Mouse (Mus musculus) embryonic facial prominence, embryonic 14.5 days (tissue): Measurements from ENCODE around the gene Tbxas1. TPM values are rescaled to one million over a fixed set of nuclear protein-coding genes. Genes with fewer than 3 reads are reported as not detected.

Source experiments
- ATAC-seq: fragments of 200-750 bp; cut with Nextera tagmentation; 2 replicates; pipeline ENCODE4 v1.8.0; 2017; ENCODE audit warnings: low read depth, moderate number of reproducible peaks, moderate TSS enrichment
- DNase-seq: peaks from one replicate; pipeline ENCODE4 v3.0.0-alpha.2; 2015; ENCODE audit warnings: low spot score
- H3K27ac ChIP-seq: fragments of 300-500 bp; sonication (generic); replicated peaks from 2 replicates; pipeline ENCODE4 v1.5.1; 2014; ENCODE audit warnings: low read depth, mild to moderate bottlenecking, low read length, moderate library complexity
- H3K27me3 ChIP-seq: fragments of 300-500 bp; sonication (generic); replicated peaks from 2 replicates; pipeline ENCODE4 v1.6.1; 2014; ENCODE audit warnings: low read length; ENCODE audit not compliant: control insufficient read depth, insufficient read depth
- H3K36me3 ChIP-seq: fragments of 300-500 bp; sonication (generic); 2 replicates; pipeline ENCODE4 v1.6.1; 2014; ENCODE audit warnings: low read length, mixed read lengths; ENCODE audit not compliant: control insufficient read depth, insufficient read depth
- H3K4me1 ChIP-seq: fragments of 300-500 bp; sonication (generic); 2 replicates; pipeline ENCODE4 v1.6.1; 2014; ENCODE audit warnings: antibody characterized with exemption, low read length; ENCODE audit not compliant: control insufficient read depth, insufficient read depth
- H3K4me2 ChIP-seq: fragments of 300-500 bp; sonication (generic); 2 replicates; pipeline ENCODE4 v1.6.1; 2014; ENCODE audit warnings: low read depth, mild to moderate bottlenecking, low read length, moderate library complexity, mixed read lengths
- H3K4me3 ChIP-seq: fragments of 300-500 bp; sonication (generic); 2 replicates; pipeline ENCODE4 v1.5.1; 2014; ENCODE audit warnings: low read depth, mild to moderate bottlenecking, low read length
- H3K9ac ChIP-seq: fragments of 300-500 bp; sonication (generic); 2 replicates; pipeline ENCODE4 v1.6.1; 2014; ENCODE audit warnings: low read depth, mild to moderate bottlenecking, low read length, moderate library complexity, mixed read lengths
- H3K9me3 ChIP-seq: fragments of 300-500 bp; sonication (generic); 2 replicates; pipeline ENCODE4 v1.6.1; 2016; ENCODE audit warnings: low read length; ENCODE audit not compliant: control insufficient read depth
- WGBS: fragments of 180-500 bp; shearing (Covaris S2); extraction: QIAGEN DNeasy Blood & Tissue Kit; methylation state at CpG from one replicate; pipeline ENCODE4 v1.1.7; 2014; 5-methylcytosine and 5-hydroxymethylcytosine counted together
- polyA plus RNA-seq: library from polyadenylated mRNA; unstranded; fragments of >200 nt; fragmentation: Nextera tagmentation; extraction: Ambion mirVana; gene quantifications from 2 replicates; pipeline ENCODE4 v1.2.1, GENCODE M21; 2014

Tbxas1 gene
- polyA plus RNA-seq, 1 experiment from 2014 or later = 4.2 TPM

- H3K27me3 ChIP-seq = no peaks in the 10 kb centered on the region
- H3K36me3 ChIP-seq = no peaks in the 10 kb centered on the region
- H3K4me3 ChIP-seq = no peak overlapping the region
- 46% methylated on average over 3 of the region's 3 CpGs for WGBS
- H3K4me1 ChIP-seq = peaks cover 22% of the 10 kb centered on the region
- no peak overlapping the region for H3K27ac ChIP-seq
- H3K9me3 ChIP-seq = no peaks in the 10 kb centered on the region
- H3K4me2 ChIP-seq = no peak overlapping the region
- no peak for ATAC-seq
- no peak overlapping the region for H3K9ac ChIP-seq
- no peak for DNase-seq
Measured at GRCm38 (mm10) chr6:38847958-38848910, 27.0 kb upstream of the Tbxas1 start.

GRCm38 (mm10) chr6:38850715-38851259 is 24.4 kb upstream of the Tbxas1 start:
- Histone ChIP-seq H3K9me3 (no peaks in the 10 kb centered on the region), H3K9ac (no peak overlapping the region), H3K4me3 (no peak overlapping the region), H3K4me1 (peaks cover 22% of the 10 kb centered on the region), H3K27me3 (no peaks in the 10 kb centered on the region), H3K4me2 (no peak overlapping the region), H3K27ac (no peak overlapping the region), H3K36me3 (no peaks in the 10 kb centered on the region)
- WGBS = 92% methylated on average over 6 of the region's 6 CpGs
- DNase-seq (no peak), ATAC-seq (no peak)

DNA sequence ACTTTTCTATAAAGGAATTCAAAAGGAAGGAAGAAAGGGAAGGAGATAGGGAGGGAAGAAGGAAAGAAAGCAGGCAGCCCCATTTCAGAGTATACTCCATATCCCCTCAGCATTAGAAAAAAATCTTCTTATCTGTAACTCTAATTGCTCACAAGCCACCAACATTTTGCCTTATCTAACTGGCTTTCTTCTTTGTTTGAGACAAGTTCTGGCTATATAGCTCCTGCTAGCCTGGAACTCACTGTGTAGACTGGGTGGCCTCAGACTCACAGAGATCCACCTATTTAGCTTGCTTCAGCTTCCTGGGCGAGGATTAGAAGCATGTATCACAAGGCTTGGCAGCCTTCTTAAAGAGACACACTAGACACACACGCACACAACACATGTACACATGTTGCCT is 23.5 kb upstream of the Tbxas1 start:
- ATAC-seq = no peak
- Histone ChIP-seq H3K27me3 (no peaks in the 10 kb centered on the region), H3K9ac (no peak overlapping the region), H3K27ac (no peak overlapping the region), H3K4me2 (no peak overlapping the region), H3K9me3 (no peaks in the 10 kb centered on the region), H3K4me3 (no peak overlapping the region), H3K4me1 (peaks cover 22% of the 10 kb centered on the region), H3K36me3 (no peaks in the 10 kb centered on the region)
- DNase-seq = no peak
- 79% methylated on average over 2 of the region's 2 CpGs for WGBS

- no peak overlapping the region for H3K4me2 ChIP-seq
- no peak overlapping the region for H3K9ac ChIP-seq
- no peaks in the 10 kb centered on the region for H3K27me3 ChIP-seq
- H3K4me3 ChIP-seq = no peak overlapping the region
- peaks cover 14% of the 10 kb centered on the region for H3K4me1 ChIP-seq
- H3K9me3 ChIP-seq = no peaks in the 10 kb centered on the region
- no peaks in the 10 kb centered on the region for H3K36me3 ChIP-seq
- H3K27ac ChIP-seq = no peak overlapping the region
- DNase-seq = no peak
- no peak for ATAC-seq
- WGBS = 65% methylated on average over 5 of the region's 5 CpGs
Measured at GRCm38 (mm10) chr6:38853561-38853992, 21.6 kb upstream of the Tbxas1 start.

DNA sequence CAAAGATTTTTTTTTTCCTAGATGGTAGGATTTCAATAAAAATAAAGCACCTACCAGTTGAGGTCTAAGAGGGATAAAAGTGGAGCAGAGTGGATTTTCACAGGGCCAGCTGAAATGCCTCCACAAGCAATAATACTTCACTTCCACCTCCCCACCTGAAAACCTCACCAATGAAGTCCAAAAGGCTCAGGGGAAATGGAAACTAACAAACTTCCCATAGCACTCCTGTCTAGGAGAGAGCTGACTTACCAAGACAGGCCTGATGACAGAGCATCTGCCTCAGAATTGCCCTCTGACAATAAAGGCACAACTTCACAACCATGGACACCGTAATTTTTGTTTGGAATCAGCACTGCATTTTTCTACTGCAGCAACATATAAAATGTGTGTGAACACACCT is 15.4 kb upstream of the Tbxas1 start:
- Histone ChIP-seq H3K9ac (no peak overlapping the region), H3K4me1 (peaks cover 15% of the 10 kb centered on the region), H3K9me3 (no peaks in the 10 kb centered on the region), H3K27me3 (no peaks in the 10 kb centered on the region), H3K36me3 (no peaks in the 10 kb centered on the region), H3K4me3 (no peak overlapping the region), H3K4me2 (no peak overlapping the region), H3K27ac (no peak overlapping the region)
- DNase-seq (no peak), ATAC-seq (no peak)
- WGBS = 91% methylated on average over 1 of the region's 1 CpGs

- ATAC-seq (no peak), DNase-seq (no peak)
- Histone ChIP-seq H3K27ac (no peak overlapping the region), H3K4me1 (peaks cover 15% of the 10 kb centered on the region), H3K9ac (no peak overlapping the region), H3K4me2 (no peak overlapping the region), H3K9me3 (no peaks in the 10 kb centered on the region), H3K27me3 (no peaks in the 10 kb centered on the region), H3K36me3 (no peaks in the 10 kb centered on the region), H3K4me3 (no peak overlapping the region)
- 91% methylated on average over 2 of the region's 2 CpGs for WGBS
Measured at GRCm38 (mm10) chr6:38860301-38860700, 14.9 kb upstream of the Tbxas1 start.

DNA sequence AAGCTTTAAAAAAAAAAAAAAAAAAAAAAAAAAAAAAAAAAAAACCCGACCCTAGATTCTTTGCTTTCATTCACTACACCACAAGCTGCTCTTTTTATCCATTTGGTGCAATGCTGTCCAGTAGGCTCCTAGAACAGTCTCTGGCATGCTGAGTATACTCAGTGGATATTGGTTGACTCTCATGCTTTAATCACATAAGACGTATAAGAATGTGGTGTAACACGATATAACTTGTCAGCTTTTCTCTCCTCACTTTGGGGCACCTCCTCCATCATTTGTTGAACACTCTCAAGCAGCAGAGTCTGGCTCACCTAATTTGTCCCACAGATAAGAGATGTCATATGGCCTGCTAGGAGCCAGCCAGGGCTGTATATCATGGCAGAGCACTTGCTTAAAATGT is 11.6 kb upstream of the Tbxas1 start:
- H3K27ac ChIP-seq = no peak overlapping the region
- peak; percentile 44; the same call in 1 of the 2 replicates for ATAC-seq
- no peaks in the 10 kb centered on the region for H3K27me3 ChIP-seq
- H3K4me2 ChIP-seq = no peak overlapping the region
- DNase-seq = peak; percentile 50
- WGBS = 23% methylated on average over 3 of the region's 3 CpGs
- no peaks in the 10 kb centered on the region for H3K9me3 ChIP-seq
- no peaks in the 10 kb centered on the region for H3K36me3 ChIP-seq
- no peak overlapping the region for H3K4me3 ChIP-seq
- H3K9ac ChIP-seq = no peak overlapping the region
- H3K4me1 ChIP-seq = peaks cover 10% of the 10 kb centered on the region; the same call in 1 of the 2 replicates

DNA sequence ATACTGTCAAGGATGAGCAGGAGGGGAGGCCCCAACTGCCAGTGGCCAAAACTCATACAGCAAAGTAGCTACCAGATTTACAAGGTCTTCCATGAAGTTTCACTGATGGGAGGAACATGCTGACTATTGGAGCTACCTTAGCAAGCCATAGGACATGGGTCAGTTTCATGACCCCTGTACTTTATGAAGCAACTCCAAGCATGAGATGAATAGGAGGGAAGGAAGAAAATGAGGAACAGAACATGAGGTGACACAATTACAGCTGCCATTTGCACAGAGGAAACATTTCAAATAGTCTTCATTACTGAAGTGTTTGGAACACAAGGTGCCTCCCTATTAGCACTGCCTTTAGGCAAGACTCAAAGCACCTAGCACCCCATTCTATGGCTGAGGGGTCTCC is 9.4 kb upstream of the Tbxas1 start:
- ATAC-seq (no peak), DNase-seq (no peak)
- Histone ChIP-seq H3K9ac (no peak overlapping the region), H3K9me3 (no peaks in the 10 kb centered on the region), H3K4me3 (no peak overlapping the region), H3K27me3 (no peaks in the 10 kb centered on the region), H3K36me3 (no peaks in the 10 kb centered on the region), H3K4me1 (0 out of 2 replicates have a peak, but pooled peaks cover 7% of the 10 kb centered on the region), H3K4me2 (no peak overlapping the region), H3K27ac (no peak overlapping the region)
